Mouse (Mus musculus) midbrain, embryonic 12.5 days (tissue): ENCODE results near the gene Mllt3. TPM values are rescaled to one million over a fixed set of nuclear protein-coding genes. Genes with fewer than 3 reads are reported as not detected.

Experiments used
- polyA plus RNA-seq: library from polyadenylated mRNA; unstranded; fragments of >200 nt; fragmentation: Nextera tagmentation; extraction: Ambion mirVana; gene quantifications from 2 replicates; pipeline ENCODE4 v1.2.1, GENCODE M21; 2016

The Mllt3 gene
- polyA plus RNA-seq, 1 experiment from 2014 or later: 80.2 TPM

Other genes starting within 250 kb of the Mllt3 start
- gene Focad, start 61.3 kb upstream of the Mllt3 start, polyA plus RNA-seq: 15.6 and 18.7 TPM in 2 replicates